Mouse (Mus musculus) intestine, embryonic 16.5 days (tissue): ENCODE results near the gene Calml4. TPM values are rescaled to one million over a fixed set of nuclear protein-coding genes. Genes with fewer than 3 reads are reported as not detected.

ENCODE experiments used
- ATAC-seq: fragments of 200-750 bp; cut with Nextera tagmentation; 2 replicates; pipeline ENCODE4 v1.8.0; 2017; ENCODE audit warnings: moderate TSS enrichment, moderate library complexity
- H3K27ac ChIP-seq: fragments of 300-500 bp; sonication (generic); 2 replicates; pipeline ENCODE4 v1.5.1; 2014; ENCODE audit warnings: mild to moderate bottlenecking, low read length
- H3K27me3 ChIP-seq: fragments of 300-500 bp; sonication (generic); replicated peaks from 2 replicates; pipeline ENCODE4 v1.6.1; 2014; ENCODE audit warnings: low read length, control low read depth, mixed read lengths; ENCODE audit not compliant: control insufficient read depth, insufficient read depth
- H3K36me3 ChIP-seq: fragments of 300-500 bp; sonication (generic); 2 replicates; pipeline ENCODE4 v1.6.1; 2014; ENCODE audit warnings: low read length, control low read depth; ENCODE audit not compliant: control insufficient read depth, insufficient read depth
- H3K4me1 ChIP-seq: fragments of 300-500 bp; sonication (generic); 2 replicates; pipeline ENCODE4 v1.6.1; 2014; ENCODE audit warnings: low read length, control low read depth, mixed read lengths; ENCODE audit not compliant: control insufficient read depth, insufficient read depth
- H3K4me2 ChIP-seq: fragments of 300-500 bp; sonication (generic); 2 replicates; pipeline ENCODE4 v1.6.1; 2014; ENCODE audit warnings: low read depth, low read length, control low read depth
- H3K4me3 ChIP-seq: fragments of 300-500 bp; sonication (generic); 2 replicates; pipeline ENCODE4 v1.5.1; 2014; ENCODE audit warnings: mild to moderate bottlenecking, low read length
- H3K9ac ChIP-seq: fragments of 300-500 bp; sonication (generic); 2 replicates; pipeline ENCODE4 v1.6.1; 2014; ENCODE audit warnings: low read depth, low read length
- H3K9me3 ChIP-seq: fragments of 300-500 bp; sonication (generic); 2 replicates; pipeline ENCODE4 v1.6.1; 2016; ENCODE audit warnings: low read length, control low read depth; ENCODE audit not compliant: control insufficient read depth
- WGBS: fragments of 180-500 bp; shearing (Covaris S2); extraction: QIAGEN DNeasy Blood & Tissue Kit; methylation state at CpG from one replicate; pipeline ENCODE4 v1.1.7; 2014; 5-methylcytosine and 5-hydroxymethylcytosine counted together
- polyA plus RNA-seq: library from polyadenylated mRNA; unstranded; fragments of >200 nt; fragmentation: Nextera tagmentation; extraction: Ambion mirVana; gene quantifications from 2 replicates; pipeline ENCODE4 v1.2.1, GENCODE M21; 2015

The Calml4 gene
- polyA plus RNA-seq, 1 experiment from 2014 or later, result 286 TPM

DNA sequence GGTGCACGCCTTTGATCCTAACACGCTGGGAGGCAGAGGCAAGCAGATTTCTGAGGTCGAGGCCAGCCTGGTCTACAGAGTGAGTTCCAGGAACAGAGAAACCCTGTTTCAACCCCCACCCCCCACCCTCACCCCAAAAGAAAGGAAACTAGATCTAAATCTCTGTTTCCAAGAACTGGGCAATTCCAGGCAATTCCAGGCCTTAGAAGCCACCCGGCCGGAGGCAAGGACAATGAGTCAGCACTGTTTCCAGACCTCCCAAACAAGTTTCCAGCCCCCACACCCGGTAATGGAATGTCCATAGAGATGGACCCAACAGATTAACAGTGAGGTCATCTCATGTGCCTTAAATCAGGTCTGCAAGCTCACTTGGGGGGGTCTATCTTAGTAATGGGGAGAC is 28.0 kb upstream of the Calml4 start:
- WGBS, result 79% methylated on average over 6 of the region's 6 CpGs
- H3K4me1 ChIP-seq, result peaks cover 9% of the 10 kb centered on the region; the same call in 1 of the 2 replicates
- no peak overlapping the region for H3K4me3 ChIP-seq
- H3K27ac ChIP-seq, result no peak overlapping the region
- no peaks in the 10 kb centered on the region for H3K27me3 ChIP-seq
- no peak for ATAC-seq
- no peak overlapping the region for H3K4me2 ChIP-seq
- H3K9me3 ChIP-seq, result no peaks in the 10 kb centered on the region
- H3K9ac ChIP-seq, result no peak overlapping the region
- no peaks in the 10 kb centered on the region for H3K36me3 ChIP-seq

DNA sequence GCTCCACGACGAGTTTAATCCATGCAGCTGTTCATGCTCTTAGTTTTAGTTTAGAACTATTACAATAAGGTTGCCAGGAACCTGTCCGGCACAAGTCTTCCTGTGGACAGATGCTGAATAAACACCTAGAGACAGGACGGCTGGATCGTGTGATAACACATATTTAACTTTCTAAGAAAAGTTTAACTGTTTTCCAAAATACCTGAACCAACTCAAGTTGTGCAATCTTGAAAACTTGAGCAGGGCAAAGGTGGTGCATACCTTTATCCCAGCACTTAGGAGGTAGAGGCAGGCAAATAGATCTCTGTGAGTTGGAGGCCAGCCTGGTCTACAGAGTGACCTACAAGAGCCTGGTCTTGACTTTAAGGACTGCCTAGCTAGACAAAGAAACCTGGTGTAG is 23.0 kb upstream of the Calml4 start:
- Histone ChIP-seq H3K27me3 (no peaks in the 10 kb centered on the region), H3K9me3 (no peaks in the 10 kb centered on the region), H3K4me2 (no peak overlapping the region), H3K27ac (no peak overlapping the region), H3K36me3 (no peaks in the 10 kb centered on the region), H3K4me3 (no peak overlapping the region), H3K9ac (no peak overlapping the region), H3K4me1 (peaks cover 17% of the 10 kb centered on the region)
- ATAC-seq, result no peak
- 59% methylated on average over 5 of the region's 5 CpGs for WGBS

DNA sequence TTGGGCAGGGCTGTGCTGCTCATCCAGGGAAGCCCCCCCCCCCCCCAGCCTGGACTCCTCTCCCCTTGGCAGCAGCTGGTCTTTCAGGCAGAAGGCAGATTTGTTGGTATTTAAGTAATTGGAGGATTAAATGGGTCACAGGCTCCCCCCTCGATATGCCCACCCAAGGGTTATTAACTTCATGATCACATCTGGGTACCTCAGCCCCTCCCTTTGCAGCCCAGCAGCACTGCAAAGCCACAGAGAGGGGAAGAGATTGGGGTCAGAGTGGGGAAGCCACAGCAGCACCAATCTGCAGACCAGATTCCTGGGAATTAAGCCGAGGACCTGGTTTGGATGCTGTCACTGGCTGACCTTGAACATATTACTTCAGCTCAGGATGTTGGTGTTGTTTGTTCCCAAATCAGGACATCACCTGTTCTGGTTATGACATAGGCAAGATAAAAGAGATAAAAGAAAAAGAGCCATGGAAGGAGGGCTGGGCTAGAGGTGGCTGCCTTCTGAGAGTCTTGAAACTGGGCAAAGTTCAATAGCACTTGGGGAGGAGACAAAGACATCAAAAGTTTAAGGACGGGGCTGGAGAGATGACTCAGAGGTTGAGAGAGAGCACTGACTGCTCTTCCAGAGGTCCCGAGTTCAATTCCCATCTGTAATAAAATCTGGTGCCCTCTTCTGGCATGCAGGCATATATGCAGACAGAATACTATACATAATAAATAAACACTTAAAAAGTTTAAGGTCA is 22.0 kb upstream of the Calml4 start:
- H3K4me3 ChIP-seq, result no peak overlapping the region
- no peak overlapping the region for H3K27ac ChIP-seq
- H3K27me3 ChIP-seq, result no peaks in the 10 kb centered on the region
- H3K4me1 ChIP-seq, result peaks cover 18% of the 10 kb centered on the region
- no peaks in the 10 kb centered on the region for H3K36me3 ChIP-seq
- no peaks in the 10 kb centered on the region for H3K9me3 ChIP-seq
- peak; percentile 19; the same call in 1 of the 2 replicates for ATAC-seq
- no peak overlapping the region for H3K9ac ChIP-seq
- WGBS, result 44% methylated on average over 4 of the region's 4 CpGs
- H3K4me2 ChIP-seq, result no peak overlapping the region

DNA sequence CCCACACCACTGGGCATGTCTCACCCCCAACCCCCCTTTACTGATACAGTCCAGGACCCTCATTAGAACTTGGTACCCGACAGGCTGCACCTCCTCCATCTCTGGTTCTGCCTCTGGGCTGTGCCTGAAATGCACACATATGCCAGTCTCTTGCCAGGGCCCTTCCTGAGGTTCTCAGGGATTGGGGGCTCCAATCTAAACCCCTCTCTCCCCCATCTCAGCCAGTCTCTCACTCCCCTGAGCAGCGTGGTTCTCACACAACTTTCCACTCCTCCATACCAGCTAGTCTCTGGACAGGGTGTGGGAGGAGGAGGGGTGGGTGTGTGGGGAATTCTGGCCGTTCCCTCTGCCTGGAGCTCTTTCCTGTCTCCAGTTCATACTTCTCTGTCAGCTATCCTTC is 20.3 kb upstream of the Calml4 start:
- WGBS, result 45% methylated on average over 3 of the region's 3 CpGs
- Histone ChIP-seq H3K27ac (peak overlapping the region; percentile 72; the same call in 1 of the 2 replicates), H3K4me3 (no peak overlapping the region), H3K27me3 (no peaks in the 10 kb centered on the region), H3K36me3 (no peaks in the 10 kb centered on the region), H3K9me3 (no peaks in the 10 kb centered on the region), H3K9ac (no peak overlapping the region), H3K4me2 (no peak overlapping the region), H3K4me1 (peaks cover 18% of the 10 kb centered on the region)
- no peak for ATAC-seq

DNA sequence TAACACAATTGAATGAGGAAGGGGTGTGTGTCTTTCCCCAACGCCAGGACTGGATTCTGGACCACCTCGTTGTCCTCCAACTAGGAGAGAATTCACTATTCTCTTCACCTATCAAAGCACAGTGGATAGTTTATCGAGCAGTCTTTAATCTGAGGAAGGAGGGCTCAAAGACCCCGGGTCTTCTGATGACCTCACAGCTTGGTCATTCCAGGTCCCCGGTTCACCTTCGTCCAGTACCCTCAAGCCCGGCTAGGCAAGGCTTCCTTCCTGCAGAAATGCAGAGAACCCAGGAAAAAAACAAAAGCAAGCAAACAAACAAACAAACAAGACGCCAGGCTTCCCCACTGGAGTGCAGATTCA is 19.8 kb upstream of the Calml4 start:
- H3K9me3 ChIP-seq, result no peaks in the 10 kb centered on the region
- WGBS, result 15% methylated on average over 8 of the region's 8 CpGs
- no peaks in the 10 kb centered on the region for H3K27me3 ChIP-seq
- ATAC-seq, result 0 out of 2 replicates have a peak, but pooled peaks have one; percentile 3
- peak overlapping the region; percentile 40; the same call in 1 of the 2 replicates for H3K9ac ChIP-seq
- H3K36me3 ChIP-seq, result no peaks in the 10 kb centered on the region
- peak overlapping the region; percentile 64 for H3K4me3 ChIP-seq
- H3K4me2 ChIP-seq, result peak overlapping the region; percentile 80
- peak overlapping the region; percentile 72 for H3K27ac ChIP-seq
- H3K4me1 ChIP-seq, result peaks cover 20% of the 10 kb centered on the region

DNA sequence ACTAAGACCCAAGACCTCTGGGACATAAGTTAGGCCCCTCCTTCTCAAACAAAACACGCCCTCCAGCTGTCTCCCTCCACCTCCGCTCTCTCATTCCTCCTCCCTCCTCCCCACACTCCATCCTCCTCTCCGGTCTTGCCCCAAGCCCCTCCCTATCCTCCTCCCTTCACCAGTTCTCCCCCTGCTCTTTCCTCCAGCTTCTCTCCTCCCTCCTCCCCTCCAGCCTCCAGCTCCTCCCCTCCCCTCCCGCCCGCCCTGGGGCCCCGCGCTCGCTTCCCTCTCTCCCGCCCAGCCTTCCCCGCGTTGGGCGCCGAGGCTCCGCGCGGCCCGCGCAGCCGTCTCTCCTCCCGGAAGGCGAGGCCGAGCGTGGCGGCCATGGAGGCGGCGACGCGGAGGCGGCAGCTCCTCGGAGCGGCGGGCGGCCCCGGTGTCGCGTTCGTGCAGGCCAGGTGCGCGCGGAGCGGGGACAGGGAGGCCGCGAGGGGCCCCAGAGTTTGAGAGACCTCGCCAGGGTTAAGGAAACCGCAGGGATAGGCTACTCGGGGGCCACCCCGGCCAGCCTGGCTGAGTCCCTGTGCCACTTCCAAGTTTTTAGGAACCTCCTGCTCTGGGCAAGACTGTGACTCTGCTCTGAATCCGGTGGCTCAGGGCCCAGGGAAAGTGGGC is 19.2 kb upstream of the Calml4 start, which contains the start of gene Cln6:
Gene Cln6 (plus strand): TSS at position 280 of the 666 bp plus-strand sequence.
- peak within 1 kb of the TSS; percentile 80 for H3K4me2 ChIP-seq
- H3K36me3 ChIP-seq, result no peaks in the 10 kb centered on the region
- H3K27ac ChIP-seq, result peak within 1 kb of the TSS; percentile 87
- no peaks in the 10 kb centered on the region for H3K27me3 ChIP-seq
- no peaks in the 10 kb centered on the region for H3K9me3 ChIP-seq
- peak; percentile 90 for ATAC-seq
- peaks cover 24% of the 10 kb centered on the region for H3K4me1 ChIP-seq
- H3K4me3 ChIP-seq, result peak within 1 kb of the TSS; percentile 64
- 0% methylated on average over 45 of the region's 48 CpGs for WGBS
- peak within 1 kb of the TSS; percentile 81 for H3K9ac ChIP-seq

DNA sequence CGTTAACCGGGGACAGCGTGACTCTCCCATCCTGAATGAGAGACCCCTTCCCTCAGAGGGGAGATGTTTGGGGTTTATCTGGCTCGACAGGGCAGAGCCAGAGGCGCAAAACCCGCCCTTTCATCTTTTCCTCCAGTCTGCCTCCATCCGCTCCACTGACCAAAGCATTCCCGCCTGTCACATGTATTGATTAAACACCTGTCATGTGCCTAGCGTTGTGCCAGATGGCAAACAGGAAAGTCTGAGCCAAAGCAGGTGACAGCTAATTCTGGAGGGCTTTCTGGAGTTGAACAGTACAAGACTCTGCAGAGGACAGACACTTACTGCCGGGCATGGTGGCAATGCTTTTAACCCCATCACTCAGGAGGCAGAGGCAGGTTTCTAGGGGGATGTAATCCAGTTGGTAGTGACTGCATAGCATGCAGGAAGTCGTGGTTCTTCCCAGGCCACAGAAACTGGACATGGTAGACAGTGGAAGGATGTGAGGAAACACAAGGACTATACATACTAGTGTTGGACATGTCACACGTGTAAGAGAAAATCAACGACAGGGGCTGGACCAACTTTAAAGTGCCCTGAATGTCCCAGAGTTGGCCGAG is 18.6 kb upstream of the Calml4 start:
- Histone ChIP-seq H3K4me1 (peaks cover 27% of the 10 kb centered on the region), H3K9me3 (no peaks in the 10 kb centered on the region), H3K4me2 (peak overlapping the region; percentile 80), H3K4me3 (peak overlapping the region; percentile 64), H3K27me3 (no peaks in the 10 kb centered on the region), H3K27ac (peak overlapping the region; percentile 87), H3K9ac (peak overlapping the region; percentile 81), H3K36me3 (no peaks in the 10 kb centered on the region)
- WGBS, result 10% methylated on average over 14 of the region's 14 CpGs
- ATAC-seq, result peak; percentile 22

DNA sequence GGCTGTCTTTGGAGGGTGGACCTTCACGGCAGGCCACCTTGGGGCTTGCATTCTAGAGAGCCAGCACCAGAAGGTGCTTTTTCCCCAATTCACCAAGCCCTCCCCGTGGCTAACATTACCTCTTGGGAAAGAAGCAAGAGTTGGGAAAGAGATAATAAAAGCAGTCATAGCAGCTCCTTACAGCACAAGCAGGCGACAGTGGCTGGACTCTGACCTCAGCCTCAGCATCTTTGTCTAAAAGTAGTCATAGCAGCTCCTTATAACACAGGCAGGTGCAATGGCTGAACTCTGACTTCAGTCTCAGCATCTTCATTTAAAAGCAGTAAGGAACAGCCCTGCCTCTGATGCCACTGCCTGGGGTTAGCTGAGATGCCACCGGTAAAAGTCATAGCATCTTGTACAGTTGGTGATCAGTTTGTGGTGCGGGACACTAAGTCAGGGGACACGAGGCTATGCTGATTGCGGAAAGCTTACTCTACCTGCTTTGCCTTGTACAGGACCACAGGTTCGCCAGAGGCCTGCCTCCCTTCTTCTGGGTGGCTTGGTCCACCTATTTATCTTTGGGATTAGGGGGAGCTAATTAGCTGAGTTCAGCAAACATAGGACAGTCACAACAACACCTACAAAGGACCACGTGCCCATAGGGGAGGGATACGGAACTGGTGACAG is 14.4 kb upstream of the Calml4 start:
- no peaks in the 10 kb centered on the region for H3K9me3 ChIP-seq
- peak; percentile 19; the same call in 1 of the 2 replicates for ATAC-seq
- H3K27ac ChIP-seq, result peak overlapping the region; percentile 13; the same call in 1 of the 2 replicates
- H3K27me3 ChIP-seq, result no peaks in the 10 kb centered on the region
- no peak overlapping the region for H3K4me3 ChIP-seq
- H3K4me1 ChIP-seq, result peaks cover 21% of the 10 kb centered on the region
- 68% methylated on average over 10 of the region's 10 CpGs for WGBS
- no peak overlapping the region for H3K9ac ChIP-seq
- H3K4me2 ChIP-seq, result no peak overlapping the region
- no peaks in the 10 kb centered on the region for H3K36me3 ChIP-seq

DNA sequence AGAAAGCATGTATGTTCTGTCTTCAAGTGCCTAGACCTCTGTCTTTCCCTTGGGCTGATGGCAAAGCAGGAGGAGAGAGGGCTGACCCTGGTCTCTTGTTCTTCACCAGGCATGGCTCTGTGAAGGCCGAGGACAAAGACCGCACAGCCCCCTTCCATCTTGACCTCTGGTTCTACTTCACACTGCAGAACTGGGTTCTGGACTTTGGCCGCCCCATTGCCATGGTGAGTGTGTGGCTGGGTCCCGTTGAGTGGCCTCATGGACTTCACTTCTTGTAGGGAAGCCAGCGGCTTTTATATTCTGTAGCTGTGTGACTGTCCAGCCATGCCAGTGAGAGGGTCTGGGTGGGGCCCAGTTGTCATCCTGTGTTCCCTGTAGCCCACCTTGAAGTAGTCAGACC is 13.4 kb upstream of the Calml4 start:
- no peaks in the 10 kb centered on the region for H3K27me3 ChIP-seq
- peaks cover 20% of the 10 kb centered on the region for H3K4me1 ChIP-seq
- no peak overlapping the region for H3K4me3 ChIP-seq
- no peaks in the 10 kb centered on the region for H3K9me3 ChIP-seq
- H3K27ac ChIP-seq, result no peak overlapping the region
- ATAC-seq, result no peak
- H3K9ac ChIP-seq, result no peak overlapping the region
- 85% methylated on average over 5 of the region's 5 CpGs for WGBS
- H3K4me2 ChIP-seq, result no peak overlapping the region
- H3K36me3 ChIP-seq, result no peaks in the 10 kb centered on the region
